Mouse (Mus musculus) layer of hippocampus, adult 9-11 months (tissue): ENCODE measurements at regions not wholly inside any gene's neighbourhood (a gene's known extent, or its start where the extent isn't known, plus 50 kb on each side); places are given as distances from the start of the nearest gene placed in this dataset.
"Not testable (repeated sequence)": the region's sequence is repeated elsewhere in the genome, so short reads cannot be mapped to it uniquely, and the experiment has no call there.

Experiments used
- DNase-seq: peaks from one replicate; pipeline ENCODE4 v3.0.0; 2022

GRCm38 (mm10) chr13:85988633-85989032 lies 58.1 kb downstream of the Cox7c start:
- DNase-seq = no peak

GRCm38 (mm10) chr13:85982089-85982488 lies 64.6 kb downstream of the Cox7c start:
- no peak for DNase-seq

- DNase-seq = not testable (repeated sequence)
These were observed 82.7 kb downstream of the Cox7c start for GRCm38 (mm10) chr13:85964005-85964404.

- DNase-seq = no peak
These were observed 91.4 kb downstream of the Cox7c start for GRCm38 (mm10) chr13:85955284-85955683.

- DNase-seq = no peak
These were observed 93.8 kb downstream of the Cox7c start for GRCm38 (mm10) chr13:85952896-85953295.

- DNase-seq = no peak
These were observed 119.6 kb downstream of the Cox7c start for GRCm38 (mm10) chr13:85926825-85927737.

GRCm38 (mm10) chr13:85926323-85926722 lies 120.4 kb downstream of the Cox7c start:
- DNase-seq = no peak

GRCm38 (mm10) chr13:85922696-85923095 lies 124.0 kb downstream of the Cox7c start:
- DNase-seq = no peak

- DNase-seq = no peak
These were observed 144.9 kb downstream of the Cox7c start for GRCm38 (mm10) chr13:85901796-85902195.

GRCm38 (mm10) chr13:85897656-85898055 lies 149.0 kb downstream of the Cox7c start:
- no peak for DNase-seq

GRCm38 (mm10) chr13:85895141-85895540 lies 151.6 kb downstream of the Cox7c start:
- no peak for DNase-seq

GRCm38 (mm10) chr13:85889846-85890245 lies 156.9 kb downstream of the Cox7c start:
- DNase-seq = not testable (repeated sequence)

GRCm38 (mm10) chr13:85882817-85883216 lies 163.9 kb downstream of the Cox7c start:
- DNase-seq = no peak

GRCm38 (mm10) chr13:85863745-85864144 lies 183.0 kb downstream of the Cox7c start:
- peak; percentile 13 for DNase-seq

GRCm38 (mm10) chr13:85848276-85848675 lies 198.4 kb downstream of the Cox7c start:
- no peak for DNase-seq

GRCm38 (mm10) chr13:85829894-85830293 lies 216.8 kb downstream of the Cox7c start:
- DNase-seq = no peak
